21 mouse cellular contexts compared by ENCODE assay signal in the genomic region with DNA sequence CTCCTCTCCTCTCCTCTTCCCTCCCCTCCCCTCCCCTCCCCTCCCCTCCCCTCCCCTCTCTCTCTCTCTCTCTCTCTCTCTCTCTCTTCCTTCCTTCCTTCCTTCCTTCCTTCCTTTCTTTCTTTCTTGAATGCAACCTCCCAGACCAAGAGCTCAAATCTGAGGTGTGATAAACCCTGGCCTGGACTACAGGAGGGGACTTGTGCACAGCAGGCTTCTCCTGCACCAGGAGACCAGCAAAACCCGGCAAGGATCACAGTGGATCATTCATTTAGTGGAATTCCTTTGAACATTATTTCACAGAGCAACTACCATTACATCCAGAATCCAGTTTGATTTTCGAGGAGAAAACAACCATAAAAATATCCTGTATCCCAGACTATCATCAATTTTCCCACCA. TPM values are rescaled to one million over a fixed set of nuclear protein-coding genes. Genes with fewer than 3 reads are reported as not detected.
A peak's percentile ranks its signal among the peaks of the same experiment; 100 is the strongest.
DNase-seq lines count a peak whose midpoint lies in the region; ATAC-seq and TF ChIP-seq lines count a peak whose summit lies in the region.
"Not testable (repeated sequence)": the region's sequence is repeated elsewhere in the genome, so short reads cannot be mapped to it uniquely, and the experiment has no call there.
"Had no signal": no experiment of that assay in that cellular context is flagged by ENCODE, and none has a peak within 500 bp of the region (broad histone marks: within the 10 kb centered on the region; RNA-seq: fewer than 3 reads in every experiment).

No protein-coding gene starts in this region.

- H3K4me1 ChIP-seq in hindbrain, postnatal 0 days (ENCODE audit: insufficient read depth, low read length) = not testable (repeated sequence)

- not testable (repeated sequence) for H3K27me3 ChIP-seq in hindbrain, postnatal 0 days (ENCODE audit: insufficient read depth, low read length)

- peak; percentile 67 for DNase-seq in NIH3T3 (ENCODE audit: low read depth)
- DNase-seq in embryo, embryonic 10.5 days (ENCODE audit: low spot score) = peak; percentile 38
- DNase-seq in forelimb bud, embryonic 11.5 days (ENCODE audit: low read depth, low spot score) = peak; percentile 32
- peak; percentile 12 for DNase-seq in hindbrain, postnatal 0 days (ENCODE audit: low spot score)
- DNase-seq in left cerebral cortex, postnatal 4 days = peak; percentile 14
- peak; percentile 43 for DNase-seq in retina, embryonic 14.5 days (ENCODE audit: low spot score)

- not testable (repeated sequence) for H3K36me3 ChIP-seq in hindbrain, postnatal 0 days (ENCODE audit: insufficient read depth, low read length)

- not testable (repeated sequence) for H3K4me2 ChIP-seq in hindbrain, postnatal 0 days (ENCODE audit: low read depth, low read length)

- not testable (repeated sequence) for H3K27ac ChIP-seq in hindbrain, postnatal 0 days

- H3K4me3 ChIP-seq in hindbrain, postnatal 0 days (ENCODE audit: low read length) = not testable (repeated sequence)

- H3K9ac ChIP-seq in hindbrain, postnatal 0 days (replicated peaks; ENCODE audit: low read length) = not testable (repeated sequence)

- intact Hi-C loops in left cerebral cortex, postnatal 4 days (cut with DNase I) = not testable (repeated sequence)

- WGBS in hindbrain, postnatal 0 days = 74% methylated on average over 2 of the region's 2 CpGs

- ATAC-seq in hindbrain, postnatal 0 days = not testable (repeated sequence)
- ATAC-seq in megakaryocyte-erythroid progenitor cell, adult 5-6 weeks (replicated peaks; ENCODE audit: low FRiP score, low TSS enrichment, poor library complexity, severe bottlenecking) = peak; percentile 92

- H3K9me3 ChIP-seq in hindbrain, postnatal 0 days (ENCODE audit: low read length) = not testable (repeated sequence)

- TF ChIP-seq CTCF in hindbrain, postnatal 0 days (IDR thresholded peaks at IDR 0.05; ENCODE audit: low read depth) = not testable (repeated sequence)

RNA-seq across cellular contexts. Expression of a gene that starts 8.0 kb away (rescaled TPM):
- not detected in 2 replicates for total RNA-seq in hindbrain, postnatal 0 days (2014; rRNA removed)
- not detected in 2 replicates for polyA plus RNA-seq in hindbrain, postnatal 0 days (2015; fragmentation: Nextera tagmentation; extraction: Ambion mirVana)
- total RNA-seq in left cerebral cortex, postnatal 4 days (2021) = not detected
- total RNA-seq in megakaryocyte-erythroid progenitor cell, adult 5-6 weeks (2014; fragmentation: Nextera tagmentation) = not detected in 2 replicates
- total RNA-seq in megakaryocyte-erythroid progenitor cell, adult 5-6 weeks (2017) = not detected in 2 replicates
- total RNA-seq: adrenal gland, postnatal 25 days; gastrocnemius, adult 8-10 months; heart, adult 18-20 months; left cerebral cortex, adult 8-10 months had no signal
- polyA plus RNA-seq: activated CD4-positive, CD25-positive, alpha-beta regulatory T cell, adult 4 months; forebrain, embryonic 16.5 days; heart, embryonic 14.5 days; hindbrain, embryonic 12.5 days; intestine, embryonic 16.5 days; limb, embryonic 14.5 days; liver, embryonic 15.5 days; spleen, adult 2 months; stomach, embryonic 15.5 days had no signal

RNA-seq across cellular contexts. Expression of a gene that starts 31.2 kb away (rescaled TPM):
- not detected in 2 replicates for total RNA-seq in hindbrain, postnatal 0 days (2014; rRNA removed)
- polyA plus RNA-seq in hindbrain, postnatal 0 days (2015; fragmentation: Nextera tagmentation; extraction: Ambion mirVana) = not detected in 2 replicates
- total RNA-seq in left cerebral cortex, postnatal 4 days (2021) = not detected
- not detected in 2 replicates for total RNA-seq in megakaryocyte-erythroid progenitor cell, adult 5-6 weeks (2014; fragmentation: Nextera tagmentation)
- total RNA-seq in megakaryocyte-erythroid progenitor cell, adult 5-6 weeks (2017) = not detected in 2 replicates
- total RNA-seq: adrenal gland, postnatal 25 days; gastrocnemius, adult 8-10 months; heart, adult 18-20 months; left cerebral cortex, adult 8-10 months had no signal
- polyA plus RNA-seq: activated CD4-positive, CD25-positive, alpha-beta regulatory T cell, adult 4 months; forebrain, embryonic 16.5 days; heart, embryonic 14.5 days; hindbrain, embryonic 12.5 days; intestine, embryonic 16.5 days; limb, embryonic 14.5 days; liver, embryonic 15.5 days; midbrain, embryonic 15.5 days; spleen, adult 2 months; stomach, embryonic 15.5 days had no signal

RNA-seq across cellular contexts. Expression of a gene that starts 49.5 kb away (rescaled TPM):
- 0.36 TPM in 1 of 2 replicates, not detected in the other for total RNA-seq in hindbrain, postnatal 0 days (2014; rRNA removed)
- polyA plus RNA-seq in hindbrain, postnatal 0 days (2015; fragmentation: Nextera tagmentation; extraction: Ambion mirVana) = 0.75 and 1.00 TPM in 2 replicates
- under 1 TPM in 1 of 2 experiments, not detected in 1; 0.85 TPM for total RNA-seq in left cerebral cortex, postnatal 4 days (2021)
- total RNA-seq in megakaryocyte-erythroid progenitor cell, adult 5-6 weeks (2014; fragmentation: Nextera tagmentation) = 15.4 and 18.4 TPM in 2 replicates
- 21.0 and 54.2 TPM in 2 replicates for total RNA-seq in megakaryocyte-erythroid progenitor cell, adult 5-6 weeks (2017)

Comparison
In these comparisons a context has a peak if more than half of its experiments do, and no peak if none do; other contexts are left out.
1. DNase-seq: peak in every context shown above with its lines; median percentile 67 in NIH3T3; 43 in retina, embryonic 14.5 days; 38 in embryo, embryonic 10.5 days; 32 in forelimb bud, embryonic 11.5 days; 14 in left cerebral cortex, postnatal 4 days; 12 in hindbrain, postnatal 0 days.
2. RNA of a gene that starts 49.5 kb away (total RNA-seq): 15.4 to 54.2 TPM in megakaryocyte-erythroid progenitor cell, adult 5-6 weeks; 0.85 TPM in left cerebral cortex, postnatal 4 days and 0.36 TPM in hindbrain, postnatal 0 days; every median in the first group is over 4 times any median in the second.